Mouse (Mus musculus) brain, embryonic 14.5 days (tissue): Measurements from ENCODE around the gene Alms1.
"Not testable (repeated sequence)": the region's sequence is repeated elsewhere in the genome, so short reads cannot be mapped to it uniquely, and the experiment has no call there.

Source experiments
- CTCF ChIP-seq: fragments of 200-500 bp; IDR thresholded peaks from 2 replicates; pipeline ENCODE4 v1.5.1; 2012; ENCODE audit warnings: inconsistent platforms, mild to moderate bottlenecking, moderate library complexity, borderline replicate concordance; ENCODE audit not compliant: insufficient read depth, insufficient read length; ENCODE audit errors: extremely low read depth
- POLR2A ChIP-seq: fragments of 200-500 bp; IDR thresholded peaks from 2 replicates; pipeline ENCODE4 v1.6.1; 2012; ENCODE audit warnings: mild to moderate bottlenecking, inconsistent platforms, borderline replicate concordance; ENCODE audit not compliant: poor library complexity, insufficient read depth, insufficient read length, severe bottlenecking; ENCODE audit errors: extremely low read depth

GRCm38 (mm10) chr6:85709206-85709605 lies 121.9 kb downstream of the Alms1 start:
- not testable (repeated sequence) for TF ChIP-seq CTCF, POLR2A
